Mouse (Mus musculus) heart, adult 2 months (tissue): Measurements from ENCODE around the gene Gatad2b.

Source experiments
- CTCF ChIP-seq: fragments of 200-600 bp; IDR thresholded peaks from 2 replicates; pipeline ENCODE4 v1.8.1; 2022; ENCODE audit warnings: antibody characterized with exemption, mild to moderate bottlenecking, moderate library complexity
- POLR2A ChIP-seq: fragments of 200-500 bp; IDR thresholded peaks from 2 replicates; pipeline ENCODE4 v1.6.1; 2011; ENCODE audit warnings: mild to moderate bottlenecking, low read depth, low read length, control low read depth; ENCODE audit not compliant: insufficient read depth

- TF ChIP-seq POLR2A (no peak), CTCF (no peak)
Observed at GRCm38 (mm10) chr3:90323119-90323518, 30.1 kb downstream of the Gatad2b start.
